Mouse (Mus musculus): ENCODE measurements around the gene Rap1gap2.

GRCm38 (mm10) chr11:74493172-74493862, 117.4 kb downstream of the Rap1gap2 start:
- no peak for TF ChIP-seq CTCF (IDR thresholded peaks at IDR 0.05; ENCODE audit: control insufficient read depth, insufficient read depth, low read length)
- no peak for TF ChIP-seq POLR2A (IDR thresholded peaks at IDR 0.05; ENCODE audit: borderline replicate concordance, control insufficient read depth, low read depth, low read length)
